Mouse (Mus musculus) skeletal muscle tissue, adult 2 months (tissue): ENCODE measurements around the gene Htt.

Source experiments
- DNase-seq: peaks from one replicate; pipeline ENCODE4 v3.0.0-alpha.2; 2012; ENCODE audit warnings: low read depth, low spot score

Gene Htt

DNA sequence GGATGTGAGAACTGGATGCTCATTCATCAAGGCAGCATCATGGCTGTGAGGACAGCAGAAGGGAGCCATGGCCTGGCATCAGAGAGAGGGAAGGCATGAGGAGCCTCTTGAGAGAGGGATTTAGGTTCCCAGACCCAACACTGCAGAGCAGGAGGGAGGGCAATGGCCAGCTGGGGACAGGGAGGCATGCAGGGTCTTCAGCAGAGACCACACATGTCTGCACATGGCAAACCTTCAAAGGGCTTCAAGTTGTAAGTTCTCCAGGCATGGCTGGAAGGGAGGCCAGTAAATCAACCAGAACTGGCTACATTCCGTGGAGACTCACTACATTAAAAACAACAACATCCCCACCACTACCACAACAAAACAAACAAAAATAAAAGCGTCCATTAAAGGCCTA is 169.6 kb downstream of the Htt start:
- no peak for DNase-seq

GRCm38 (mm10) chr5:34931516-34932457 is 170.2 kb downstream of the Htt start:
- no peak for DNase-seq

- no peak for DNase-seq
Measured at GRCm38 (mm10) chr5:34932458-34932806, 170.9 kb downstream of the Htt start.

DNA sequence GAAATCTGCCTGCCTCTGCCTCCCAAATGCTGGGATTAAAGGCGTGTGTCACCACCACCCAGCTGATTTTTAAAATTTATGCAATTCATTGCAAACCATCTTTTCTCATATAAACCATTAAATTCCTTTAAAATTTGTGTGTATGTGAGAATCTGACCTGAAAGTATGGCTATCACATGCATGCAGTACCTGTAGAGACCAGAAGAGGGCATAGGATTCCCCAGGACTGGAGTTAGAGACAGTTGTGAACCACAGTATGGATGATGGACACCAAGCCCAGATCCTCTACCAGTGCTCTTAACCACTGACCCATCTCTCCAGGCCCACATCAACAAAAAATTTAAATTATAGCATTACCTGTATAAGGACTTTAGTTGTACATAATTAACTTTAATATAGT is 171.9 kb downstream of the Htt start:
- DNase-seq, result no peak

GRCm38 (mm10) chr5:34941710-34942470 is 180.3 kb downstream of the Htt start:
- DNase-seq, result no peak

- DNase-seq, result no peak
Measured at GRCm38 (mm10) chr5:34943428-34943827, 181.9 kb downstream of the Htt start.

- peak; percentile 50 for DNase-seq
Measured at GRCm38 (mm10) chr5:34948861-34949760, 187.6 kb downstream of the Htt start, which contains the start of gene Rgs12. Gene Rgs12 (plus strand): TSS chr5:34949445.

GRCm38 (mm10) chr5:34949769-34950211 is 188.2 kb downstream of the Htt start:
- DNase-seq, result no peak

- DNase-seq, result no peak
Measured at GRCm38 (mm10) chr5:34950486-34951160, 189.1 kb downstream of the Htt start.

GRCm38 (mm10) chr5:34951161-34951834 is 189.8 kb downstream of the Htt start:
- DNase-seq, result no peak

GRCm38 (mm10) chr5:34954508-34954907 is 193.0 kb downstream of the Htt start:
- DNase-seq, result no peak

DNA sequence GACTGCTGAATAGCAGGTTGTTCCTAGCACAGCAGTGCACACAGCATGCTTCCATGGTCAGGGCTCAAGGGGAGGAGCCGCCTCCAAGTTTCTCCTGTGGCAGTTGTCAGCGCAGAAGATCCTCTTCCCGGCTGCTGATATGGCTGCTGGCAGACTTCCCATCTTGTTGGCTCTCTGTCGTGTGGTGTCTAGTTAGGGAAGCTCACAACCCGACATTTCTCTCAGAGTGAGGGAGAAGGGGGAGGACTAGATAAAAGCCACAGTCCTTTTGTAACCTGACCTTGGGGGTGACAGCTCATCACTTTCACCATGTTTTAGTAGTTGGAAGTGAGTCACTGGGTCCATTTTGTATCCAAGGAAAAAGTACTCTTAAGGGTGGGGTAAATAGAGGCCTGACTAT is 194.1 kb downstream of the Htt start:
- DNase-seq, result peak; percentile 37

DNA sequence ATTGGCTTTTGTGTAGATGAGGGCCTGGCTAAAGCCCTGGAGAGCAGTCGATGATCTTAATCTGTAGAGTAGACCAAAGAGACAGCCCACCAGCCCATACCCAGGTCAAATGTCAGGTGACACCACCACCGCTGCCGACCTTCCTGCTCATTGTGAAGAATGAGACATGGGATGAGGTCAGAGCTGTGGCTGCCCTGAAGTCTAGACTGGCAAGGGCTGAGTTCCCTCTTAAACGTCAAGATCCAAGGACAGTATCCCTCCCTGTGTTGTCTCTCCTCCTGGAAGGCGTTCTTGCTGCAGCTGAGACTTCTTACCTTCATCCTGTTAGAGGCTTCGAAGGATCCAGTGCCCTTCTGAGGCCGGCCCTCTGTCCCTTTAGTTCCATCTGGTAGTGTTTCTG is 194.6 kb downstream of the Htt start:
- DNase-seq, result no peak

DNA sequence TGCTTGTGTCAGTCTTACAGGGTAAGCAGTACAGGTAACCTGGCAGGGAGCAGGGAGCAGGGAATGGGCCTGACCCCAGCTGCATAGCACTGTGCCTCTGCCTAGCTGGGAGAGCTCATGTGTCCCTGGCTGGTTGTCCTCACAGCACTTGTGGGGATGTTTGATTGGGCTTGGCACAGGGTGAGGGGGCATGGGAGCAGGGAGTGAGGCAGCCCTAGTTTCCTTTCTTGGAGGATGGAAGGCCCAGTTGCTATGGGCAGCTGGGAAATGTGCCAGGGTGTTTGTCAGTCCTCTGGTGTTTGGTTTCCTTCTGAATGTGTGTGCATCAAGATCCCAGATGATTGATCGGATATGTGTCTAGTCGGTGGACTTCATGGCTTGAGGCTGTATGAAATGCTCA is 195.5 kb downstream of the Htt start:
- peak; percentile 61 for DNase-seq

DNA sequence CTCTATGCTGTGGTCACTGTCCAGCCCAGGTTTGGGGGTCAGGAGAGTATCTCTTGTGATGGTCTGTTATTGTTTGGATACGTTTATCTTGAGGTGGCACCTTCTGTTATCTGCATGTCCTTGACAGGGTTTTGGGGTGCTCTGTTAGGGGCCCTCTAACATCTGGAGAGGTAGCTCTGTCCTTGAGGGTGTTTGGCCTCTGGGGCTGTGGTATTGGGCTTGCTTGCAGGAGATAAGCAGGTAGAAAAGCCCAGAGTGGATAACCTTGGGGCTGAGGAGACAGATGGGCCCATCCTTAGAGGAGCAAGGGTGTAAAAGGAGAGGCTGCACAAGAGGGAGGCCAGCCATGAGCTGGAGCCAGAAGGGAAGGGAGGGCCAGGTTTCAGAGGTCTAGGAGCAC is 198.5 kb downstream of the Htt start:
- DNase-seq, result no peak
